Mouse (Mus musculus): ENCODE results near the gene Purb.
"Not testable (repeated sequence)": the region's sequence is repeated elsewhere in the genome, so short reads cannot be mapped to it uniquely, and the experiment has no call there.

Purb gene

DNA sequence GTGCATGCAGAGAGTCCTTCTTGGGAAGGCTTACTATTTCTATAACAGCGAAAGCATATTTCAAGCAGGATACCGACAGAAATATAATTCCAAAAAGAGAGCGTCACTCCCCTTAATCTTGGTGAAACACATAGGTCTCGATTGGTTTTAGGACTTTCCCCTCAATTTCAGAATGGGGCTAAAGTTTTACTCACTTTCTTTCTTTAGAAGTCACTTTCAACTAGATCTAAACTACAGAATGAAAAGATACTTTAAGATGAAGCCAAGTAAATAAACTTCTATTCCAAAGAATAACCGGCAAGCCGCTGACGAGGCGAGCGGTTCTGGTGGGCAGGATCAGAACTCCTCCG is 32.0 kb downstream of the Purb start:
- DNase-seq: no peak

GRCm38 (mm10) chr11:6443102-6443501 is 32.6 kb downstream of the Purb start:
- no peak for DNase-seq

DNA sequence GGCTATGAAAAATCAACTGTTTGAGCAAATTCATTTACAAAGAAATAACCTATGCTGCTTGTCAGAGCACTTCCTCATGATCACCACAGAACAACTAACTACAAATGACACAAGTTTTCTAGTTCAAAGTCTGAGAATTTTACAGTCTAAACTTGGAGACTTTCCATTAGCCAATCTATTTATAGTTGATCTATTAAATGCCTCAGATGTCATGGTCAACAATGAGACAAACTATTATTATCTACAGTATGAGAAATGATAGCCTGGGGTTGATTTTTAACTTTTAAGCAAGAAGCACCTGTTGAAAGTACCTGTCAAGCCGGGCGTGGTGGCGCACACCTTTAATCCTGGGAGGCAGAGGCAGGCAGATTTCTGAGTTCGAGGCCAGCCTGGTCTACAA is 33.2 kb downstream of the Purb start:
- no peak for DNase-seq

DNA sequence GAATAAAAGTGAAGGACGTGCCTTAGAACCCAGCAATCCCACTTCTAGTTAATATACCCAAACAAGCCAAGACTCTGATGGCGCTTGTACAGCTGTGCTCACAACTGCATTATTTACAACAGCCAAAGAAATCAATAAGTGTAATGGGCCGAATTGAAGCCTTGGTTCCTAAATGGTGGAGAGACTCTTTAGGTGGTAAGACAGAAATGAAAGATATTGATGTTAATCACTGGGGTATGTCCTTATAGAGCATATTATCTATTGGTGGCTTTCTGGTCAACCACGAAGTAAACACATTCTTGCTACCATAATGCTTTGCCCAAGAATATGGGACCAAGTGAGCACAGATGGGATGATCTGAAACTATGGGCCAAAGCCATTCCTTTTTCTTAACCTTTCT is 35.5 kb downstream of the Purb start:
- DNase-seq: no peak

GRCm38 (mm10) chr11:6437667-6438066 is 38.0 kb downstream of the Purb start:
- DNase-seq: no peak

DNA sequence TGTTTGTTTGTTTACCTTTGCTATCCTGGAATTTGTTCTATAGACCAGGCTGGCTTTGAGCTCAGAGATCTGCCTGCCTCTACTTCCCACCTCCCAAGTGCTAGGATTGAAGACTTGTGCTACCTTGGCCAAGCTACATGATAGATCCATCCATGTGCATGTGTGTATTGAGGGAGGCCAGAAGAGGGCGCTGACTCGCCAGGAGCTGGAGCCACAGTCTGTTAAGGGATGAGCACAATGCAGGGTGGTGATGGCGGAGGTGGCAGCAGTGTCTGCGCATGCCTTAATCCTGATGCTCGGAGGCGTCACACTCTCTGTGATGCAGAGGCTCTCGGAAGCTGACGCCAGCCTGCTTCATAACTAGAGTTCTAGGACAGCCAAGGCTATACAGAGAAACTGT is 39.3 kb downstream of the Purb start:
- DNase-seq: peak; percentile 64 to 71

- DNase-seq: no peak
Measured at GRCm38 (mm10) chr11:6430186-6430585, 45.5 kb downstream of the Purb start.

DNA sequence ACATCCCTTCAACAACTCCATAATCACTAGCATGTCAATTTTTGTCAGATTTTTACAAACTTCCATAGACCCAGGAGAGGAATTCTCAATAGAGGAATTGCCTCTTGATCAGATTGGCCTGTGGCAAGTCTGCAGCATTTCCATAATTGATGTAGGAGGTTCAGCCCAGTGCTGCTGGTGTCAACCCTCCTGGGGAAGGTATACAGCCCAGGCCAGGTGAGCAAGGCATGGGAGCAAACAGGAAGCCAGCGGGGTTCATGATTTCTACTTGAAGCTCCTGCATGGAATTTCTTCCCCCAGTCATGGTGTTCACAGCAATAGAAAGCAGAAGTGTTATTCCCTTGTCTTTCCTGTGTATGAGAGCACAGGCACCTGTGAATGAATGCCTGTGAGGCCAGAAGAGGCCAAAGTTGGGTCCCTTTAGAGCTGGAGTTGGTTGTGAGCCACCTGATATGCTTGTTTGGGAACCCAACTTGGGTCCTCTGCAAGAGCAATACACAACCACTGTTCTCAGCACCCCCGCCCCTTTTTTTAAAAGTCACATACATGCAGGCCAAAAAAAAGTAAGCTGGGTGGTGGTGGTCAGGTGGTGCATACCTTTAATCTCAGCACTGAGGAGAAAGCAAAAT is 54.9 kb downstream of the Purb start:
- DNase-seq: no peak

DNA sequence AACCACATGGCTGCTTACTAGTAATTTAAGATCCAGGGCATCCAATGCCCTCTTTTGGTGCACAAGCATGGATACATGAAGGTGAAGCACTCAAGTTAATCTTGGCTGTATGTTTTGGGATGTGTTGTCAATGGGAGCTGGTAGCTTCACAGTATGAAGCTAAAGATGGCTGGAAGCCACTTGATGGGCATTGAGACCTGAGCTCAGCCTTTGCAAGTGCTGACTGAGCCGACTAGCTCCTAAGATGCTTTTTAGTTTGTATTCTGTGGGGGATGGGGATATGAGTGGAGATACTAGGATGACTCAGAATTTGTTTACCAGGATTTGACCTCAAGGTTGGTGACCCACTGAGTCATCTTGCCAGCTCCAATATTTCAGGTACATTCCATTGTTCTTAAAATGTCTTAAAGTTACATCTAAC is 55.4 kb downstream of the Purb start:
- no peak for DNase-seq

DNA sequence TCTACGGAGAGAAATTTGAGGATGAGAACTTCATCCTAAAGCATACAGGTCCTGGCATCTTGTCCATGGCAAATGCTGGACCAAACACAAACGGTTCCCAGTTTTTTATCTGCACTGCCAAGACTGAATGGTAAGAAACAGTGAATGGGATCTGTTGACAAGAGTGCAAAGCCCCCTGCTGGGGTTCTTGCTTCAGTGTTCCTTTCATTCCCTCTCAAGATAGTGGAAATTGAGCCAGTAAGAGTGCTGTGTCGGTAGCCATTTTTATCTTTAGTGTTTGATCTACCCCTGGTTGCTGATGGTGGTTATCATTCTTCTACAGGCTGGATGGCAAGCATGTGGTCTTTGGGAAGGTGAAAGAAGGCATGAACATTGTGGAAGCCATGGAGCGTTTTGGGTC is 56.6 kb downstream of the Purb start:
- DNase-seq: not testable (repeated sequence)

- no peak for DNase-seq
Measured at GRCm38 (mm10) chr11:6418751-6419150, 57.0 kb downstream of the Purb start.
